In the genomic region with DNA sequence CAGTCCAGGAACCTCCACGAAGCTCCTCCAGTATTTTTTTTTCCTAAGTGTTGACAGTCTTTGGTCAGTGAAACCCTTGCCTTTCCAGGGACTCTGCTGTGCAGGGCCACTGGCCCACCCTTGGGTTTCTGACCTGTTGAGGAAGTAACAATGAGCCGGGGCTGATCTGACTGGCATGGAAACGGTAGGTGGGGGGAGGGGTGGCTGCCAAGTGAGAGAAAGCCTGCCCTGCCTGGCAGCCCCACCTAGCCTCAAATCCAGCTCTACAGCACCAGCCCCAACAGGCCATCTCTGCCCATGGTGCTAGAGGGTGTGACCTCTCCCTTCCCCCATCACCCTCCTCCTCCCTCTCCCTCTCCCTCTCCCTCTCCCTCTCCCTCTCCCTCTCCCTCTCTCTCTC, we compare ENCODE assay signal across 13 mouse cellular contexts. TPM values are rescaled to one million over a fixed set of nuclear protein-coding genes. Genes with fewer than 3 reads are reported as not detected.
A peak's percentile ranks its signal among the peaks of the same experiment; 100 is the strongest.
DNase-seq lines count a peak whose midpoint lies in the region; ATAC-seq and TF ChIP-seq lines count a peak whose summit lies in the region.
"Had no signal": no experiment of that assay in that cellular context is flagged by ENCODE, and none has a peak within 500 bp of the region (broad histone marks: within the 10 kb centered on the region; RNA-seq: fewer than 3 reads in every experiment).

No protein-coding gene starts in this region.

- H3K4me1 ChIP-seq in heart, embryonic 11.5 days (ENCODE audit: control insufficient read depth, insufficient read depth, low read length): peaks cover 16% of the 10 kb centered on the region
- H3K4me1 ChIP-seq in lung, postnatal 0 days (ENCODE audit: insufficient read depth, low read depth, low read length): peaks cover 4% of the 10 kb centered on the region
- peaks cover 14% of the 10 kb centered on the region for H3K4me1 ChIP-seq in forebrain, embryonic 13.5 days

- TF ChIP-seq EP300 in lung, postnatal 0 days (IDR thresholded peaks at IDR 0.05): no peak

- H3K36me3 ChIP-seq in heart, embryonic 11.5 days (ENCODE audit: control insufficient read depth, insufficient read depth, low read length): no peaks in the 10 kb centered on the region
- no peaks in the 10 kb centered on the region for H3K36me3 ChIP-seq in lung, postnatal 0 days (ENCODE audit: insufficient read depth, low read length)
- no peaks in the 10 kb centered on the region for H3K36me3 ChIP-seq in forebrain, embryonic 13.5 days (ENCODE audit: poor library complexity, severe bottlenecking)
- H3K36me3 ChIP-seq: midbrain, embryonic 12.5 days had no signal

- TF ChIP-seq CTCF in lung, postnatal 0 days (IDR thresholded peaks at IDR 0.05): no peak

- H3K27me3 ChIP-seq in heart, embryonic 11.5 days (ENCODE audit: control insufficient read depth, insufficient read depth, low read length): peaks cover 2% of the 10 kb centered on the region; the same call in 1 of the 2 replicates
- H3K27me3 ChIP-seq in lung, postnatal 0 days (replicated peaks; ENCODE audit: insufficient read depth, low read length): no peaks in the 10 kb centered on the region
- H3K27me3 ChIP-seq in forebrain, embryonic 13.5 days: peaks cover 17% of the 10 kb centered on the region

- WGBS in heart, embryonic 11.5 days (ENCODE audit: insufficient replicate concordance): 16% methylated on average over 3 of the region's 3 CpGs
- 9% methylated on average over 3 of the region's 3 CpGs for WGBS in lung, postnatal 0 days
- 13% methylated on average over 3 of the region's 3 CpGs for WGBS in forebrain, embryonic 13.5 days

- no peak overlapping the region for H3K4me3 ChIP-seq in heart, embryonic 11.5 days (ENCODE audit: low read depth, low read length)
- no peak overlapping the region for H3K4me3 ChIP-seq in lung, postnatal 0 days (ENCODE audit: low read depth, low read length)
- no peak overlapping the region for H3K4me3 ChIP-seq in forebrain, embryonic 13.5 days
- H3K4me3 ChIP-seq: midbrain, embryonic 12.5 days had no signal

- no peaks in the 10 kb centered on the region for H3K9me3 ChIP-seq in heart, embryonic 11.5 days (replicated peaks; ENCODE audit: control insufficient read depth, low read length)
- H3K9me3 ChIP-seq in lung, postnatal 0 days (ENCODE audit: low read length): no peaks in the 10 kb centered on the region
- H3K9me3 ChIP-seq in forebrain, embryonic 13.5 days (replicated peaks): no peaks in the 10 kb centered on the region
- H3K9me3 ChIP-seq: midbrain, embryonic 12.5 days had no signal

- H3K27ac ChIP-seq in heart, embryonic 11.5 days (ENCODE audit: low read depth, low read length): no peak overlapping the region
- 0 out of 2 replicates have a peak overlapping the region, but pooled peaks have one; percentile 14 for H3K27ac ChIP-seq in lung, postnatal 0 days (ENCODE audit: low read length)
- no peak overlapping the region for H3K27ac ChIP-seq in forebrain, embryonic 13.5 days
- H3K27ac ChIP-seq: midbrain, embryonic 12.5 days had no signal

- no peak for ATAC-seq in heart, embryonic 11.5 days (replicated peaks; ENCODE audit: insufficient number of reproducible peaks, low FRiP score, low TSS enrichment)
- ATAC-seq in granulocyte monocyte progenitor cell, adult 5-6 weeks (replicated peaks; ENCODE audit: poor library complexity, severe bottlenecking): 0 out of 2 replicates have a peak, but pooled peaks have one; percentile 4
- ATAC-seq in lung, postnatal 0 days: no peak
- ATAC-seq in forebrain, embryonic 13.5 days: no peak
- no peak for ATAC-seq in erythroid progenitor cell, adult 5-6 weeks (replicated peaks; ENCODE audit: low FRiP score, poor library complexity, severe bottlenecking)

- H3K4me2 ChIP-seq in heart, embryonic 11.5 days: no peak overlapping the region
- no peak overlapping the region for H3K4me2 ChIP-seq in lung, postnatal 0 days (replicated peaks; ENCODE audit: low read depth, low read length)
- no peak overlapping the region for H3K4me2 ChIP-seq in forebrain, embryonic 13.5 days
- H3K4me2 ChIP-seq: midbrain, embryonic 12.5 days had no signal

- DNase-seq in heart, postnatal 4 days: peak; percentile 38
- DNase-seq in 416B (ENCODE audit: low read depth): peak; percentile 80
- peak; percentile 40 for DNase-seq in lung, postnatal 0 days (ENCODE audit: low spot score)
- DNase-seq in heart, adult 18-20 months: no peak
- DNase-seq: adrenal gland, adult 2 months; cerebellum, adult 11 months; right cerebral cortex, postnatal 4 days had no signal

- H3K9ac ChIP-seq in heart, embryonic 11.5 days (ENCODE audit: low read depth, low read length): no peak overlapping the region
- H3K9ac ChIP-seq in lung, postnatal 0 days (replicated peaks; ENCODE audit: low read depth): no peak overlapping the region
- H3K9ac ChIP-seq in forebrain, embryonic 13.5 days: no peak overlapping the region
- H3K9ac ChIP-seq: midbrain, embryonic 12.5 days had no signal

RNA-seq across cellular contexts. Expression of a gene that starts 4.7 kb away (rescaled TPM):
- total RNA-seq in heart, postnatal 4 days (2021): 10 to 100 TPM; 18.3 to 18.9 TPM
- 5.8 and 9.0 TPM in 2 replicates for polyA plus RNA-seq in heart, embryonic 11.5 days (2014; fragmentation: Nextera tagmentation; extraction: Ambion mirVana)
- 186 and 231 TPM in 2 replicates for total RNA-seq in granulocyte monocyte progenitor cell, adult 5-6 weeks (2014; fragmentation: Nextera tagmentation)
- total RNA-seq in granulocyte monocyte progenitor cell, adult 5-6 weeks (2017): 191 and 207 TPM in 2 replicates
- polyA plus RNA-seq in lung, postnatal 0 days (2015; fragmentation: Nextera tagmentation; extraction: Ambion mirVana): 22.9 and 24.6 TPM in 2 replicates
- 2.0 and 2.4 TPM in 2 replicates for polyA plus RNA-seq in forebrain, embryonic 13.5 days (2015; fragmentation: Nextera tagmentation; extraction: Ambion mirVana)
- total RNA-seq in erythroid progenitor cell, adult 5-6 weeks (2015; ENCODE audit: low replicate concordance): 7.6 and 17.2 TPM in 2 replicates
- 10.0 and 15.7 TPM in 2 replicates for total RNA-seq in erythroid progenitor cell, adult 5-6 weeks (2017; ENCODE audit: low replicate concordance)
- total RNA-seq in heart, adult 18-20 months (2021): 10 to 100 TPM; 29.4 to 30.3 TPM

RNA-seq across cellular contexts. Expression of a gene that starts 10.8 kb away (rescaled TPM):
- 100 to 1,000 TPM; 146 to 176 TPM for total RNA-seq in heart, postnatal 4 days (2021)
- 7.7 and 8.8 TPM in 2 replicates for polyA plus RNA-seq in heart, embryonic 11.5 days (2014; fragmentation: Nextera tagmentation; extraction: Ambion mirVana)
- 0.24 and 18.2 TPM in 2 replicates for total RNA-seq in granulocyte monocyte progenitor cell, adult 5-6 weeks (2014; fragmentation: Nextera tagmentation)
- total RNA-seq in granulocyte monocyte progenitor cell, adult 5-6 weeks (2017): 0.09 and 0.36 TPM in 2 replicates
- 49.2 and 52.3 TPM in 2 replicates for polyA plus RNA-seq in lung, postnatal 0 days (2015; fragmentation: Nextera tagmentation; extraction: Ambion mirVana)
- 6.2 and 7.3 TPM in 2 replicates for polyA plus RNA-seq in forebrain, embryonic 13.5 days (2015; fragmentation: Nextera tagmentation; extraction: Ambion mirVana)
- 5.9 and 23.4 TPM in 2 replicates for total RNA-seq in erythroid progenitor cell, adult 5-6 weeks (2015; ENCODE audit: low replicate concordance)
- 3.6 and 5.1 TPM in 2 replicates for total RNA-seq in erythroid progenitor cell, adult 5-6 weeks (2017; ENCODE audit: low replicate concordance)
- 100 to 1,000 TPM; 120 to 131 TPM for total RNA-seq in heart, adult 18-20 months (2021)

RNA-seq across cellular contexts. Expression of a gene that starts 53.1 kb away (rescaled TPM):
- 10 to 100 TPM; 13.0 to 15.0 TPM for total RNA-seq in heart, postnatal 4 days (2021)
- 10.6 and 12.1 TPM in 2 replicates for polyA plus RNA-seq in heart, embryonic 11.5 days (2014; fragmentation: Nextera tagmentation; extraction: Ambion mirVana)
- 12.0 and 32.9 TPM in 2 replicates for total RNA-seq in granulocyte monocyte progenitor cell, adult 5-6 weeks (2014; fragmentation: Nextera tagmentation)
- 6.0 and 11.3 TPM in 2 replicates for total RNA-seq in granulocyte monocyte progenitor cell, adult 5-6 weeks (2017)
- 5.9 and 8.3 TPM in 2 replicates for polyA plus RNA-seq in lung, postnatal 0 days (2015; fragmentation: Nextera tagmentation; extraction: Ambion mirVana)
- polyA plus RNA-seq in forebrain, embryonic 13.5 days (2015; fragmentation: Nextera tagmentation; extraction: Ambion mirVana): 13.3 and 13.9 TPM in 2 replicates
- not detected in 2 replicates for total RNA-seq in erythroid progenitor cell, adult 5-6 weeks (2015; ENCODE audit: low replicate concordance)
- total RNA-seq in erythroid progenitor cell, adult 5-6 weeks (2017; ENCODE audit: low replicate concordance): 0.15 and 3.9 TPM in 2 replicates
- 10 to 100 TPM; 20.4 to 22.7 TPM for total RNA-seq in heart, adult 18-20 months (2021)

RNA-seq across cellular contexts. Expression of a gene that starts 53.3 kb away (rescaled TPM):
- 1 to 10 TPM; 1.3 to 1.5 TPM for total RNA-seq in heart, postnatal 4 days (2021)
- 0.34 and 0.56 TPM in 2 replicates for polyA plus RNA-seq in heart, embryonic 11.5 days (2014; fragmentation: Nextera tagmentation; extraction: Ambion mirVana)
- total RNA-seq in granulocyte monocyte progenitor cell, adult 5-6 weeks (2014; fragmentation: Nextera tagmentation): 0.39 TPM in 1 of 2 replicates, not detected in the other
- 0.05 and 0.17 TPM in 2 replicates for total RNA-seq in granulocyte monocyte progenitor cell, adult 5-6 weeks (2017)
- 0.08 TPM in 1 of 2 replicates, not detected in the other for polyA plus RNA-seq in lung, postnatal 0 days (2015; fragmentation: Nextera tagmentation; extraction: Ambion mirVana)
- polyA plus RNA-seq in forebrain, embryonic 13.5 days (2015; fragmentation: Nextera tagmentation; extraction: Ambion mirVana): 14.4 and 16.1 TPM in 2 replicates
- 10.1 TPM in 1 of 2 replicates, not detected in the other for total RNA-seq in erythroid progenitor cell, adult 5-6 weeks (2015; ENCODE audit: low replicate concordance)
- not detected in 2 replicates for total RNA-seq in erythroid progenitor cell, adult 5-6 weeks (2017; ENCODE audit: low replicate concordance)
- total RNA-seq in heart, adult 18-20 months (2021): 10 to 100 TPM; 10.8 to 11.0 TPM
- total RNA-seq: neutrophil, adult 5-6 weeks had no signal

RNA-seq across cellular contexts. Expression of a gene that starts 55.4 kb away (rescaled TPM):
- 1 to 10 TPM; 4.6 to 5.8 TPM for total RNA-seq in heart, postnatal 4 days (2021)
- polyA plus RNA-seq in heart, embryonic 11.5 days (2014; fragmentation: Nextera tagmentation; extraction: Ambion mirVana): 0.66 and 0.92 TPM in 2 replicates
- not detected in 2 replicates for total RNA-seq in granulocyte monocyte progenitor cell, adult 5-6 weeks (2014; fragmentation: Nextera tagmentation)
- not detected in 2 replicates for total RNA-seq in granulocyte monocyte progenitor cell, adult 5-6 weeks (2017)
- polyA plus RNA-seq in lung, postnatal 0 days (2015; fragmentation: Nextera tagmentation; extraction: Ambion mirVana): 0.23 and 0.36 TPM in 2 replicates
- polyA plus RNA-seq in forebrain, embryonic 13.5 days (2015; fragmentation: Nextera tagmentation; extraction: Ambion mirVana): 3.1 and 3.2 TPM in 2 replicates
- not detected in 2 replicates for total RNA-seq in erythroid progenitor cell, adult 5-6 weeks (2015; ENCODE audit: low replicate concordance)
- not detected in 2 replicates for total RNA-seq in erythroid progenitor cell, adult 5-6 weeks (2017; ENCODE audit: low replicate concordance)
- 1 to 10 TPM; 3.5 to 5.3 TPM for total RNA-seq in heart, adult 18-20 months (2021)
- total RNA-seq: neutrophil, adult 5-6 weeks had no signal

Comparison
In these comparisons a context has a peak if more than half of its experiments do, and no peak if none do; other contexts are left out.
1. DNase-seq: peak in heart, postnatal 4 days (single experiment), 416B (single experiment) and lung, postnatal 0 days (single experiment); none in heart, adult 18-20 months (0 of 2).
2. RNA of a gene that starts 4.7 kb away (total RNA-seq): 186 to 231 TPM in granulocyte monocyte progenitor cell, adult 5-6 weeks; 29.4 to 30.3 TPM in heart, adult 18-20 months, 18.3 to 18.9 TPM in heart, postnatal 4 days and 7.6 to 17.2 TPM in erythroid progenitor cell, adult 5-6 weeks; every median in the first group is over 4 times any median in the second.
3. RNA of a gene that starts 10.8 kb away (total RNA-seq): 146 to 176 TPM in heart, postnatal 4 days and 120 to 131 TPM in heart, adult 18-20 months; 3.6 to 23.4 TPM in erythroid progenitor cell, adult 5-6 weeks and 0.09 to 18.2 TPM in granulocyte monocyte progenitor cell, adult 5-6 weeks; every median in the first group is over 4 times any median in the second.